In the genomic region with DNA sequence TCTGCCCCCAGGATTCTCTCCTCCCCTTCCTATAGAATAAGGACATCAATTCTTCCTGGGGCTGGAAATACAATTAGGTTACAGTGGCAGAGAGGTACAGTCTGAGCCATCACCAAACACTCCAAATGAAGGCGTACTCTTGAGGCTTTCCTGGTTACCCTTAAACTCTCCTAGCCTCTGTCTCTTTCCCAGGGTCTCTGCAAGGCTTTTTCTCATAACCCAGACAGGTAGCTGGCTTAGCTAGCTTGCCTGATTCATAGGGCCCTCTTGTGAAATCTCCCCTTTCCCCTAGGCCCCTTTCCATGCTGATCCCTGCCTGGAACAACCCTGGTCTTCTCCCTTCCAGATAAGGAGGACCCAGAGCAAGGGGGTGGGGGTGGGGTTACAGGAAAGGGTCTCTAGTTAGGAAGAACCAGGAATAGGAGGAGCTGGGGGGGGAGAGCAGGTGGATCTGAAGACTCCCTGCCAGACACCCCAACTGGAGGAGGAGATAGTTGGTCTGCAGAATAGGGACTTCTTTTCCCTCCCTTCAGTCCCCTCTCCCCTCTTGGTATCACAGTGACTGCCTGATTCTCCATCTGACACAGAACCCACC, we compare ENCODE assay signal across 8 mouse cellular contexts. TPM values are rescaled to one million over a fixed set of nuclear protein-coding genes. Genes with fewer than 3 reads are reported as not detected.
DNase-seq lines count a peak whose midpoint lies in the region; ATAC-seq and TF ChIP-seq lines count a peak whose summit lies in the region.

No protein-coding gene starts in this region.

- peak overlapping the region; percentile 82 for H3K4me2 ChIP-seq in liver, embryonic 12.5 days
- H3K4me2 ChIP-seq in stomach, postnatal 0 days (replicated peaks; ENCODE audit: low read depth): peak overlapping the region; percentile 85

- TF ChIP-seq CTCF in heart, adult 2 months (IDR thresholded peaks at IDR 0.05): no peak
- no peak for TF ChIP-seq CTCF in testis, adult 2 months (IDR thresholded peaks at IDR 0.05; ENCODE audit: control insufficient read depth, insufficient read depth, insufficient replicate concordance, low read depth, low read length)
- TF ChIP-seq CTCF in stomach, postnatal 0 days (IDR thresholded peaks at IDR 0.05; ENCODE audit: low read depth): no peak

- peak overlapping the region; percentile 68 for H3K9ac ChIP-seq in heart, adult 2 months (ENCODE audit: low read depth, low read length)
- peak overlapping the region; percentile 90 for H3K9ac ChIP-seq in liver, embryonic 12.5 days
- H3K9ac ChIP-seq in stomach, postnatal 0 days (ENCODE audit: low read length): peak overlapping the region; percentile 75

- peak overlapping the region; percentile 70 for H3K4me3 ChIP-seq in heart, adult 2 months
- peak overlapping the region; percentile 44; the same call in 1 of the 2 replicates for H3K4me3 ChIP-seq in testis, adult 2 months (ENCODE audit: control insufficient read depth, low read depth, low read length)
- H3K4me3 ChIP-seq in liver, embryonic 12.5 days: peak overlapping the region; percentile 79
- peak overlapping the region; percentile 67 for H3K4me3 ChIP-seq in stomach, postnatal 0 days (ENCODE audit: low read depth, low read length)

- peaks cover 2% of the 10 kb centered on the region; the same call in 1 of the 2 replicates for H3K27me3 ChIP-seq in heart, adult 2 months (ENCODE audit: control insufficient read depth, insufficient read depth, low read length)
- no peaks in the 10 kb centered on the region for H3K27me3 ChIP-seq in testis, adult 2 months (ENCODE audit: control insufficient read depth, insufficient read depth, low read length)
- 0 out of 2 replicates have a peak, but pooled peaks cover 3% of the 10 kb centered on the region for H3K27me3 ChIP-seq in liver, embryonic 12.5 days (replicated peaks)
- no peaks in the 10 kb centered on the region for H3K27me3 ChIP-seq in stomach, postnatal 0 days (ENCODE audit: control insufficient read depth, insufficient read depth, low read length)

- no peaks in the 10 kb centered on the region for H3K36me3 ChIP-seq in heart, adult 2 months (ENCODE audit: control insufficient read depth, insufficient read depth, low read length)
- no peaks in the 10 kb centered on the region for H3K36me3 ChIP-seq in testis, adult 2 months (ENCODE audit: control insufficient read depth, insufficient read depth, low read length)
- peaks cover 31% of the 10 kb centered on the region for H3K36me3 ChIP-seq in liver, embryonic 12.5 days
- H3K36me3 ChIP-seq in stomach, postnatal 0 days (ENCODE audit: control insufficient read depth, insufficient read depth, low read length): no peaks in the 10 kb centered on the region; the same call in 1 of the 2 replicates

- no peaks in the 10 kb centered on the region for H3K9me3 ChIP-seq in liver, embryonic 12.5 days (replicated peaks)
- no peaks in the 10 kb centered on the region for H3K9me3 ChIP-seq in stomach, postnatal 0 days (ENCODE audit: control insufficient read depth, low read length)

- peak overlapping the region; percentile 81 for H3K27ac ChIP-seq in heart, adult 2 months
- no peak overlapping the region for H3K27ac ChIP-seq in testis, adult 2 months (ENCODE audit: control insufficient read depth, insufficient read depth, low read depth, low read length)
- peak overlapping the region; percentile 96 for H3K27ac ChIP-seq in liver, embryonic 12.5 days
- peak overlapping the region; percentile 85 for H3K27ac ChIP-seq in stomach, postnatal 0 days (replicated peaks)

- no peaks in the 10 kb centered on the region for H3K79me2 ChIP-seq in heart, adult 2 months (replicated peaks; ENCODE audit: control insufficient read depth, insufficient read depth, low read length)

- DNase-seq in heart, adult 2 months: no peak
- no peak for DNase-seq in heart, adult 9 months (ENCODE audit: low spot score in 2 of 2)
- no peak for DNase-seq in testis, postnatal 14 days (ENCODE audit: low spot score)
- DNase-seq in stomach, postnatal 0 days (ENCODE audit: low spot score): no peak
- no peak for DNase-seq in cerebellum, adult 9-11 months
- DNase-seq in urinary bladder, postnatal 36 days (ENCODE audit: low spot score in 2 of 2): no peak

- 74% methylated on average over 1 of the region's 1 CpGs for WGBS in heart, adult 2 months
- 42% methylated on average over 1 of the region's 1 CpGs for WGBS in liver, embryonic 12.5 days (ENCODE audit: insufficient replicate concordance)
- WGBS in stomach, postnatal 0 days: 69% methylated on average over 1 of the region's 1 CpGs

- no peak for ATAC-seq in liver, embryonic 12.5 days
- no peak for ATAC-seq in stomach, postnatal 0 days (ENCODE audit: low FRiP score, low TSS enrichment)

- no peak for TF ChIP-seq EP300 in heart, adult 2 months (IDR thresholded peaks at IDR 0.05; ENCODE audit: insufficient read depth, low read depth, low read length)
- TF ChIP-seq EP300 in stomach, postnatal 0 days (optimal IDR thresholded peaks at IDR 0.05): no peak

- intact Hi-C loops in heart, adult 2 months (cut with DNase I): no loop called here

- TF ChIP-seq POLR2A in heart, adult 2 months (IDR thresholded peaks at IDR 0.05; ENCODE audit: insufficient read depth, low read depth, low read length): no peak
- TF ChIP-seq POLR2A in testis, adult 2 months (IDR thresholded peaks at IDR 0.05; ENCODE audit: control insufficient read depth, low read depth, low read length): no peak

- H3K4me1 ChIP-seq in heart, adult 2 months (ENCODE audit: control insufficient read depth, insufficient read depth, low read length): peaks cover 7% of the 10 kb centered on the region
- peaks cover 12% of the 10 kb centered on the region for H3K4me1 ChIP-seq in testis, adult 2 months (ENCODE audit: control insufficient read depth, insufficient read depth, low read length)
- H3K4me1 ChIP-seq in liver, embryonic 12.5 days: peaks cover 88% of the 10 kb centered on the region
- H3K4me1 ChIP-seq in stomach, postnatal 0 days (replicated peaks; ENCODE audit: control insufficient read depth, insufficient read depth): peaks cover 13% of the 10 kb centered on the region

RNA-seq across cellular contexts. Expression of a gene that starts 1.9 kb away (rescaled TPM):
- 10 to 100 TPM; 21.3 to 22.3 TPM for total RNA-seq in heart, adult 2 months (2021)
- polyA plus RNA-seq in heart, adult 2 months (2012; rRNA removed): 6.6 and 10.2 TPM in 2 replicates
- polyA plus RNA-seq in testis, adult 2 months (2012; rRNA removed): 21.8 and 22.8 TPM in 2 replicates
- 34.1 and 37.6 TPM in 2 replicates for polyA plus RNA-seq in liver, embryonic 12.5 days (2016; fragmentation: Nextera tagmentation; extraction: Ambion mirVana)
- 9.0 and 13.5 TPM in 2 replicates for polyA plus RNA-seq in stomach, postnatal 0 days (2015; fragmentation: Nextera tagmentation; extraction: Ambion mirVana)
